Mouse (Mus musculus) thymus, adult 2 months (tissue): ENCODE data around the gene Ptdss2.

Source experiments
- CTCF ChIP-seq: fragments of 200-500 bp; IDR thresholded peaks from 2 replicates; pipeline ENCODE4 v1.5.1; 2012; ENCODE audit warnings: mild to moderate bottlenecking, control low read depth, low read length, moderate library complexity, borderline replicate concordance; ENCODE audit not compliant: control insufficient read depth, poor library complexity, insufficient read depth; ENCODE audit errors: extremely low read depth
- POLR2A ChIP-seq: fragments of 200-500 bp; IDR thresholded peaks from 2 replicates; pipeline ENCODE4 v1.6.1; 2012; ENCODE audit warnings: mild to moderate bottlenecking, low read length, control low read depth, moderate library complexity; ENCODE audit not compliant: control insufficient read depth, poor library complexity, insufficient read depth; ENCODE audit errors: extremely low read depth

DNA sequence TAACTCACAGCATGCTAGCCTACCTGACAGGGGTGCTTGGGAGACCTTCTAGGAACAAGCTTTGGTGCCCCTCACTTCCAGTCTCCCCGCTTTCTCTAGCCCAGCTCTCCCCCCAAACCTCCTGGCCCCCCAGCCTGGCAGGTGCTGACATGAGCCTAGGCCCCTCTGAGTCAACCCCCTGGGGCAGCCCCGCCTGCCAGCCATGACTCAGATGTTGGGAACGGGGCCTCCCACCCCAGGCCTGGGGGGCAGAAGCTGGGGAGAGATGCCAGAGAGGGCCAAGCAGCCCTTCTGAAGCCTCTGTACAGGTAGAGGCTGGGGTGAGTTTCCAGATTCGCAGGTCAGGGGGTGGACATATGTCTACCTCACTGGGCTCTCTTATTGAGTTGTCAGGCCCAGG is 43.3 kb upstream of the Ptdss2 start:
- TF ChIP-seq POLR2A (no peak), CTCF (no peak)
